In genomic region chr2:161332653-161333052, GRCm38 (mm10) we compare ENCODE assay signal across 15 mouse cellular contexts.
DNase-seq lines count a peak whose midpoint lies in the region; ATAC-seq lines count a peak whose summit lies in the region.
"Had no signal": no experiment of that assay in that cellular context is flagged by ENCODE, and none has a peak within 500 bp of the region (broad histone marks: within the 10 kb centered on the region; RNA-seq: fewer than 3 reads in every experiment).

No protein-coding gene starts in this region.

- H3K4me2 ChIP-seq in hindbrain, embryonic 15.5 days: no peak overlapping the region
- H3K4me2 ChIP-seq in hindbrain, embryonic 13.5 days: no peak overlapping the region
- no peak overlapping the region for H3K4me2 ChIP-seq in midbrain, embryonic 13.5 days (replicated peaks)
- H3K4me2 ChIP-seq in kidney, embryonic 14.5 days (replicated peaks; ENCODE audit: low read depth, low read length): no peak overlapping the region

- DNase-seq in midbrain, embryonic 10.5 days (ENCODE audit: low spot score): no peak
- DNase-seq in B cell, adult 2 months: no peak
- DNase-seq: cerebellum, adult 11 months; gastrocnemius, postnatal 10 days; heart, postnatal 10 days; layer of hippocampus, postnatal 36 days; right cerebral cortex, postnatal 25 days had no signal

- 0 out of 2 replicates have a peak overlapping the region, but pooled peaks have one; percentile 25 for H3K27ac ChIP-seq in hindbrain, embryonic 15.5 days (replicated peaks)
- H3K27ac ChIP-seq in hindbrain, embryonic 13.5 days: no peak overlapping the region
- no peak overlapping the region for H3K27ac ChIP-seq in midbrain, embryonic 13.5 days
- H3K27ac ChIP-seq in midbrain, embryonic 10.5 days (replicated peaks): no peak overlapping the region
- no peak overlapping the region for H3K27ac ChIP-seq in kidney, embryonic 14.5 days (ENCODE audit: low read depth, low read length)
- H3K27ac ChIP-seq: liver, embryonic 14.5 days; stomach, postnatal 0 days had no signal

- H3K9ac ChIP-seq in hindbrain, embryonic 15.5 days: no peak overlapping the region
- no peak overlapping the region for H3K9ac ChIP-seq in hindbrain, embryonic 13.5 days
- H3K9ac ChIP-seq in midbrain, embryonic 13.5 days (replicated peaks): no peak overlapping the region
- no peak overlapping the region for H3K9ac ChIP-seq in kidney, embryonic 14.5 days (ENCODE audit: low read depth, low read length)
- H3K9ac ChIP-seq: liver, embryonic 14.5 days had no signal

- WGBS in hindbrain, embryonic 15.5 days: 26% methylated on average over 2 of the region's 2 CpGs
- WGBS in hindbrain, embryonic 13.5 days: 47% methylated on average over 2 of the region's 2 CpGs
- WGBS in midbrain, embryonic 13.5 days: 31% methylated on average over 2 of the region's 2 CpGs
- 48% methylated on average over 2 of the region's 2 CpGs for WGBS in midbrain, embryonic 10.5 days
- WGBS in kidney, embryonic 14.5 days: 37% methylated on average over 2 of the region's 2 CpGs

- no peak for ATAC-seq in hindbrain, embryonic 15.5 days (ENCODE audit: low FRiP score, low read depth)
- no peak for ATAC-seq in hindbrain, embryonic 13.5 days (ENCODE audit: low FRiP score)
- ATAC-seq in midbrain, embryonic 13.5 days: peak; percentile 50; the same call in 1 of the 2 replicates
- ATAC-seq in kidney, embryonic 14.5 days (ENCODE audit: low FRiP score, low TSS enrichment): peak; percentile 35; the same call in 1 of the 2 replicates
- no peak for ATAC-seq in megakaryocyte progenitor cell, adult 5-6 weeks (replicated peaks; ENCODE audit: poor library complexity)

- no peaks in the 10 kb centered on the region for H3K9me3 ChIP-seq in hindbrain, embryonic 15.5 days
- H3K9me3 ChIP-seq in hindbrain, embryonic 13.5 days: no peaks in the 10 kb centered on the region
- no peaks in the 10 kb centered on the region for H3K9me3 ChIP-seq in midbrain, embryonic 13.5 days
- H3K9me3 ChIP-seq in midbrain, embryonic 10.5 days (replicated peaks): no peaks in the 10 kb centered on the region; the same call in 1 of the 2 replicates
- no peaks in the 10 kb centered on the region for H3K9me3 ChIP-seq in kidney, embryonic 14.5 days (ENCODE audit: control insufficient read depth, low read length)

- no peak overlapping the region for H3K4me3 ChIP-seq in hindbrain, embryonic 15.5 days
- no peak overlapping the region for H3K4me3 ChIP-seq in hindbrain, embryonic 13.5 days
- H3K4me3 ChIP-seq in midbrain, embryonic 13.5 days (replicated peaks): no peak overlapping the region
- no peak overlapping the region for H3K4me3 ChIP-seq in midbrain, embryonic 10.5 days
- H3K4me3 ChIP-seq in kidney, embryonic 14.5 days (ENCODE audit: low read length): no peak overlapping the region
- H3K4me3 ChIP-seq: erythroblast, embryonic 14.5 days had no signal

- H3K27me3 ChIP-seq in hindbrain, embryonic 15.5 days: no peaks in the 10 kb centered on the region
- H3K27me3 ChIP-seq in hindbrain, embryonic 13.5 days: no peaks in the 10 kb centered on the region
- peaks cover 20% of the 10 kb centered on the region for H3K27me3 ChIP-seq in midbrain, embryonic 13.5 days
- peaks cover 19% of the 10 kb centered on the region for H3K27me3 ChIP-seq in midbrain, embryonic 10.5 days (ENCODE audit: low read depth, poor library complexity, severe bottlenecking)
- no peaks in the 10 kb centered on the region for H3K27me3 ChIP-seq in kidney, embryonic 14.5 days (ENCODE audit: control insufficient read depth, insufficient read depth, low read length)

- H3K36me3 ChIP-seq in hindbrain, embryonic 15.5 days: no peaks in the 10 kb centered on the region
- no peaks in the 10 kb centered on the region for H3K36me3 ChIP-seq in hindbrain, embryonic 13.5 days
- H3K36me3 ChIP-seq in midbrain, embryonic 13.5 days: no peaks in the 10 kb centered on the region
- no peaks in the 10 kb centered on the region for H3K36me3 ChIP-seq in midbrain, embryonic 10.5 days
- no peaks in the 10 kb centered on the region for H3K36me3 ChIP-seq in kidney, embryonic 14.5 days (ENCODE audit: control insufficient read depth, insufficient read depth, low read length)

- H3K4me1 ChIP-seq in hindbrain, embryonic 15.5 days (replicated peaks): peaks cover 4% of the 10 kb centered on the region; the same call in 1 of the 2 replicates
- peaks cover 5% of the 10 kb centered on the region for H3K4me1 ChIP-seq in hindbrain, embryonic 13.5 days (replicated peaks)
- H3K4me1 ChIP-seq in midbrain, embryonic 13.5 days (replicated peaks): peaks cover 5% of the 10 kb centered on the region
- peaks cover 5% of the 10 kb centered on the region for H3K4me1 ChIP-seq in midbrain, embryonic 10.5 days
- no peaks in the 10 kb centered on the region for H3K4me1 ChIP-seq in kidney, embryonic 14.5 days (ENCODE audit: control insufficient read depth, insufficient read depth, low read length)

Comparison
In these comparisons a context has a peak if more than half of its experiments do, and no peak if none do; other contexts are left out.
1. ATAC-seq: peak in midbrain, embryonic 13.5 days (single experiment) and kidney, embryonic 14.5 days (single experiment); none in hindbrain, embryonic 15.5 days (single experiment), hindbrain, embryonic 13.5 days (single experiment) and megakaryocyte progenitor cell, adult 5-6 weeks (single experiment).